Comparison of ENCODE assay signal across 9 mouse cellular contexts in genomic region chr8:72429676-72430075, GRCm38 (mm10). TPM values are rescaled to one million over a fixed set of nuclear protein-coding genes. Genes with fewer than 3 reads are reported as not detected.
DNase-seq lines count a peak whose midpoint lies in the region; ATAC-seq and TF ChIP-seq lines count a peak whose summit lies in the region.
"Had no signal": no experiment of that assay in that cellular context is flagged by ENCODE, and none has a peak within 500 bp of the region (broad histone marks: within the 10 kb centered on the region; RNA-seq: fewer than 3 reads in every experiment).

No protein-coding gene starts in this region.

- no peaks in the 10 kb centered on the region for H3K9me3 ChIP-seq in forebrain, postnatal 0 days (ENCODE audit: low read length)
- H3K9me3 ChIP-seq in forebrain, embryonic 12.5 days: no peaks in the 10 kb centered on the region
- H3K9me3 ChIP-seq: midbrain, embryonic 12.5 days had no signal

- no peak overlapping the region for H3K4me2 ChIP-seq in forebrain, postnatal 0 days (ENCODE audit: low read depth)
- H3K4me2 ChIP-seq in forebrain, embryonic 12.5 days: no peak overlapping the region
- H3K4me2 ChIP-seq: midbrain, embryonic 12.5 days had no signal

- H3K4me1 ChIP-seq in forebrain, postnatal 0 days (ENCODE audit: insufficient read depth): no peaks in the 10 kb centered on the region
- H3K4me1 ChIP-seq in forebrain, embryonic 12.5 days: no peaks in the 10 kb centered on the region
- H3K4me1 ChIP-seq: midbrain, embryonic 12.5 days had no signal

- H3K9ac ChIP-seq in forebrain, postnatal 0 days: no peak overlapping the region
- H3K9ac ChIP-seq in forebrain, embryonic 12.5 days: no peak overlapping the region
- H3K9ac ChIP-seq: midbrain, embryonic 12.5 days had no signal

- 53% methylated on average over 13 of the region's 13 CpGs for WGBS in forebrain, postnatal 0 days
- 54% methylated on average over 13 of the region's 13 CpGs for WGBS in forebrain, embryonic 12.5 days

- no peak for ATAC-seq in forebrain, postnatal 0 days
- no peak for ATAC-seq in forebrain, embryonic 12.5 days (ENCODE audit: low FRiP score)

- H3K27me3 ChIP-seq in forebrain, postnatal 0 days (ENCODE audit: insufficient read depth, low read length): no peaks in the 10 kb centered on the region
- H3K27me3 ChIP-seq in forebrain, embryonic 12.5 days: no peaks in the 10 kb centered on the region
- H3K27me3 ChIP-seq: midbrain, embryonic 12.5 days had no signal

- peak; percentile 40 for TF ChIP-seq CTCF in forebrain, postnatal 0 days (IDR thresholded peaks at IDR 0.05; ENCODE audit: low read depth)

- no peak for DNase-seq in forebrain, postnatal 0 days
- peak; percentile 28 for DNase-seq in urinary bladder, postnatal 25 days (ENCODE audit: low spot score)
- DNase-seq in urinary bladder, adult 2 months (ENCODE audit: low spot score): no peak
- peak; percentile 39 for DNase-seq in lung, postnatal 36 days
- DNase-seq in thymus, postnatal 4 days: peak; percentile 75
- no peak for DNase-seq in cerebellum, adult 18-20 months
- DNase-seq in Muller cell, postnatal 12 days (ENCODE audit: inconsistent ontology term): no peak

- no peak overlapping the region for H3K4me3 ChIP-seq in forebrain, postnatal 0 days (ENCODE audit: low read depth, low read length)
- H3K4me3 ChIP-seq in forebrain, embryonic 12.5 days (replicated peaks): no peak overlapping the region
- H3K4me3 ChIP-seq: midbrain, embryonic 12.5 days had no signal

- no peaks in the 10 kb centered on the region for H3K36me3 ChIP-seq in forebrain, postnatal 0 days (ENCODE audit: insufficient read depth)
- H3K36me3 ChIP-seq in forebrain, embryonic 12.5 days (replicated peaks): no peaks in the 10 kb centered on the region
- H3K36me3 ChIP-seq: midbrain, embryonic 12.5 days had no signal

- H3K27ac ChIP-seq in forebrain, postnatal 0 days (ENCODE audit: low read depth, low read length): no peak overlapping the region
- H3K27ac ChIP-seq in forebrain, embryonic 12.5 days: no peak overlapping the region
- H3K27ac ChIP-seq: midbrain, embryonic 12.5 days had no signal

RNA-seq across cellular contexts. Expression of gene Eps15l1, which starts 8.4 kb away (rescaled TPM):
- 61.6 and 62.9 TPM in 2 replicates for total RNA-seq in forebrain, postnatal 0 days (2014; rRNA removed)
- 44.2 and 48.8 TPM in 2 replicates for polyA plus RNA-seq in forebrain, postnatal 0 days (2015; fragmentation: Nextera tagmentation; extraction: Ambion mirVana)
- 73.5 and 74.3 TPM in 2 replicates for polyA plus RNA-seq in forebrain, embryonic 12.5 days (2016; fragmentation: Nextera tagmentation; extraction: Ambion mirVana)
- 52.1 and 54.6 TPM in 2 replicates for polyA plus RNA-seq in urinary bladder, adult 2 months (2012; rRNA removed)

RNA-seq across cellular contexts. Expression of gene Calr3, which starts 14.0 kb away (rescaled TPM):
- 0.77 and 1.00 TPM in 2 replicates for total RNA-seq in forebrain, postnatal 0 days (2014; rRNA removed)
- polyA plus RNA-seq in forebrain, postnatal 0 days (2015; fragmentation: Nextera tagmentation; extraction: Ambion mirVana): 1.1 and 1.4 TPM in 2 replicates
- polyA plus RNA-seq in forebrain, embryonic 12.5 days (2016; fragmentation: Nextera tagmentation; extraction: Ambion mirVana): 1.1 and 1.6 TPM in 2 replicates
- 0.98 and 1.2 TPM in 2 replicates for polyA plus RNA-seq in urinary bladder, adult 2 months (2012; rRNA removed)

RNA-seq across cellular contexts. Expression of gene 1700030K09Rik, which starts 14.0 kb away (rescaled TPM):
- total RNA-seq in forebrain, postnatal 0 days (2014; rRNA removed): 12.5 and 13.7 TPM in 2 replicates
- 15.5 and 16.1 TPM in 2 replicates for polyA plus RNA-seq in forebrain, postnatal 0 days (2015; fragmentation: Nextera tagmentation; extraction: Ambion mirVana)
- polyA plus RNA-seq in forebrain, embryonic 12.5 days (2016; fragmentation: Nextera tagmentation; extraction: Ambion mirVana): 16.7 and 16.9 TPM in 2 replicates
- 8.7 and 9.3 TPM in 2 replicates for polyA plus RNA-seq in urinary bladder, adult 2 months (2012; rRNA removed)

RNA-seq across cellular contexts. Expression of gene Cherp, which starts 45.4 kb away (rescaled TPM):
- total RNA-seq in forebrain, postnatal 0 days (2014; rRNA removed): 21.2 and 29.8 TPM in 2 replicates
- polyA plus RNA-seq in forebrain, postnatal 0 days (2015; fragmentation: Nextera tagmentation; extraction: Ambion mirVana): 36.8 and 43.7 TPM in 2 replicates
- 77.3 and 84.0 TPM in 2 replicates for polyA plus RNA-seq in forebrain, embryonic 12.5 days (2016; fragmentation: Nextera tagmentation; extraction: Ambion mirVana)
- polyA plus RNA-seq in urinary bladder, adult 2 months (2012; rRNA removed): 27.4 and 38.5 TPM in 2 replicates

Comparison
In these comparisons a context has a peak if more than half of its experiments do, and no peak if none do; other contexts are left out.
1. DNase-seq: peak in urinary bladder, postnatal 25 days (single experiment), lung, postnatal 36 days (single experiment) and thymus, postnatal 4 days (single experiment); none in forebrain, postnatal 0 days (single experiment), urinary bladder, adult 2 months (single experiment), cerebellum, adult 18-20 months (0 of 2) and Muller cell, postnatal 12 days (single experiment).